Mouse (Mus musculus): Measurements from ENCODE around the gene S100g. TPM values are rescaled to one million over a fixed set of nuclear protein-coding genes. Genes with fewer than 3 reads are reported as not detected.
A peak's percentile ranks its signal among the peaks of the same experiment; 100 is the strongest.

S100g gene
- polyA plus RNA-seq, 1 experiment from 2014 or later = not detected

GRCm38 (mm10) chrX:162915697-162916096, 48.7 kb downstream of the S100g start:
- no peak overlapping the region for H3K4me2 ChIP-seq
- H3K4me3 ChIP-seq (replicated peaks) = no peak overlapping the region
- 0 out of 2 replicates have a peak, but pooled peaks have one; percentile 27 for ATAC-seq (ENCODE audit: low FRiP score)
- no peak overlapping the region for H3K9ac ChIP-seq
- no peaks in the 10 kb centered on the region; the same call in 1 of the 2 replicates for H3K27me3 ChIP-seq
- H3K36me3 ChIP-seq (replicated peaks) = peaks cover 4% of the 10 kb centered on the region
- no peaks in the 10 kb centered on the region for H3K9me3 ChIP-seq
- WGBS = 33% methylated on average over 5 of the region's 5 CpGs
- no peak overlapping the region for H3K27ac ChIP-seq
- H3K4me1 ChIP-seq = no peaks in the 10 kb centered on the region

GRCm38 (mm10) chrX:162913651-162914050, 50.7 kb downstream of the S100g start:
- Histone ChIP-seq H3K27me3 (no peaks in the 10 kb centered on the region; the same call in 1 of the 2 replicates), H3K4me2 (no peak overlapping the region), H3K9ac (no peak overlapping the region), H3K36me3 (replicated peaks) (peaks cover 8% of the 10 kb centered on the region), H3K9me3 (no peaks in the 10 kb centered on the region), H3K4me1 (no peaks in the 10 kb centered on the region), H3K27ac (no peak overlapping the region), H3K4me3 (replicated peaks) (no peak overlapping the region)
- no peak for ATAC-seq (ENCODE audit: low FRiP score)
- WGBS = 96% methylated on average over 3 of the region's 3 CpGs

Other genes with a start within 250 kb of the S100g start
- 281 and 291 TPM in 2 replicates for gene Rbbp7, start 204.2 kb downstream of the S100g start, polyA plus RNA-seq (2016; fragmentation: Nextera tagmentation; extraction: Ambion mirVana)
- gene Txlng, start 135.1 kb downstream of the S100g start, polyA plus RNA-seq (2016; fragmentation: Nextera tagmentation; extraction: Ambion mirVana) = 16.3 and 18.8 TPM in 2 replicates
- 27.1 and 27.9 TPM in 2 replicates for gene Syap1, start 76.2 kb downstream of the S100g start, polyA plus RNA-seq (2016; fragmentation: Nextera tagmentation; extraction: Ambion mirVana)
- gene Ctps2, start 63.4 kb downstream of the S100g start, polyA plus RNA-seq (2016; fragmentation: Nextera tagmentation; extraction: Ambion mirVana) = 87.7 and 93.5 TPM in 2 replicates